Mouse (Mus musculus) large intestine, adult 2 months (tissue): ENCODE results near the gene Pdgfc. TPM values are rescaled to one million over a fixed set of nuclear protein-coding genes. Genes with fewer than 3 reads are reported as not detected.
A peak's percentile ranks its signal among the peaks of the same experiment; 100 is the strongest.
"Not testable (repeated sequence)": the region's sequence is repeated elsewhere in the genome, so short reads cannot be mapped to it uniquely, and the experiment has no call there.

Source experiments
- DNase-seq: peaks from one replicate; pipeline ENCODE4 v3.0.0-alpha.2; 2012; ENCODE audit warnings: low read depth, low spot score
- WGBS: fragments of 180-500 bp; shearing (Covaris S2); methylation state at CpG from one replicate; pipeline ENCODE4 v1.1.7; 2018; 5-methylcytosine and 5-hydroxymethylcytosine counted together
- polyA plus RNA-seq: library from polyadenylated mRNA; depleted of rRNA; stranded (reverse); fragments of >200 nt; gene quantifications from 2 replicates; pipeline ENCODE4 v1.2.3, GENCODE M21; 2012

Pdgfc gene
- polyA plus RNA-seq, 1 experiment: 3.9 TPM

DNA sequence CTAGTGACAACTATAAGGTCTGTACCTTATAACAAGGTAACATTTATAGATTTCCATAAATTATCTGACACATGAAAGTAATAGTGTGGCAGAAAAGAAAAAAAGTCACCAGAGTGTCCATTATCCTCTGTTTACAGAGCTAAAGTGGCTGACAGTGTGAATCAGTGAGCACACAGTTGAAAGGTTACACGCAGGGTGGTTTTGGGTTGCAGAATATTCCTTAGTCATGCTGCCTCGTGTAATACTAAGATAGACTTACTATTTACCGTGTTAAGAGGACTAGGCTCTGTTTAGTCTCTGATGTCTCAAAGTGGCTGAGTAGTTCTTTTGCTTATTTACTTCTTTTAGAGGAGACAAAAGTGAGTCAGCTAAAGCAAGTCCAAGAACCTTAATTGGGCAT lies 100.8 kb downstream of the Pdgfc start:
- DNase-seq: no peak
- WGBS: 45% methylated on average over 3 of the region's 3 CpGs

DNA sequence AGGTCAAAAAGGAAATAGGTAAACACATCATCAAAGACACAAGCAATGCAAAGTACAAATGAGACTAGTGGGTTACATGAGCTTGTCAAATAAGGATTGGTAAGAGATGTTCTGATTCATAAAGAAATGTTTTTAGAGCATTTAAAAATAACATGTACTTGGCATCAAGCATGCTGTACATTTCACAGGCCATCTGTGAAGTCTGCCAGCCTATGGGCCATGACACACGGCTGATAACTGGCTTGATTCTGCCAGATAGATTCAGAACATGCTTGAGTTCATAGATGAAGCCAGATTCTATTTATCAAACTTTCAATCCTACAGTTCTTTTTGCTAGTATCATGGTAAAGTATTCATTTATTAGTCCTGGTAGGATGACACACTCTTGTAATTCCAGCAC lies 101.8 kb downstream of the Pdgfc start:
- DNase-seq: not testable (repeated sequence)
- WGBS: 77% methylated on average over 1 of the region's 1 CpGs

DNA sequence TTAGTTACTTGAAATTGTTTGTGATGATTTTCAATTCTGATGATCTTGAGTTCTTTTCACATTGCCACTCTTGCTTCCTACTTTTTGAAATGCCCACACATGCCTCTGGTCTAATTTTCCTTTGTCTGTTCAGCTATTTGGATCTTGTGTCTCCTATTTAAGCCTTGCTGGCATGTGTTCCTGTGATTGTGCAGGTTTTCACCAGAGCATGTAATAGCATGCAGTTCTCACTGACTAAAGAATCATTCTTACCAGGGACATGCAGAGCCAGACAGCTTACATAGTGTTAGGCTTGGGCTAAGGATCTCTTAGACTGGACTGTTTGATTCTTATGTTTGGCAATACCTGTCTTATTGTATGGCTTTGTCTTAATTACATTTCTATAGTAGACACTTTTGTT lies 107.5 kb downstream of the Pdgfc start:
- DNase-seq: no peak

DNA sequence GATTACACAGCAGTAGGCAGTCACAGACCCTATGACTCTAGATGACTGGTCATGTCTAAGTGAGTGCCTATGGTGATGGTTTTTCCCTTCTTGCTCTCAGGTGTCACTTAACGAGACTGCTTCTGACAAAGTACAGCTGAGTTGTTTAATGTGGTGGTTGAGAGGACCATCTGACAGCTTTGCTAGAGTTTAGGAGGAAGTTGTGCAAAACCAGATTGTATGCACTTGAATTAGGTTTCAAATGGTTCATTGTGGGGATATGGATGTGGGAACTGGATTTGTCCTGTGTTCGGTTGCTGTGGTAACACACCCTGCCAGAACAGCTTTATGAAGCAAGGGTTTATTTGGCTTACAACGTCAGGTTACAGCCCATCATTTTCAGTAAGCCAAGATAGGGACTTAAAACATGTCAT lies 112.9 kb downstream of the Pdgfc start:
- WGBS: 36% methylated on average over 3 of the region's 3 CpGs
- DNase-seq: no peak

DNA sequence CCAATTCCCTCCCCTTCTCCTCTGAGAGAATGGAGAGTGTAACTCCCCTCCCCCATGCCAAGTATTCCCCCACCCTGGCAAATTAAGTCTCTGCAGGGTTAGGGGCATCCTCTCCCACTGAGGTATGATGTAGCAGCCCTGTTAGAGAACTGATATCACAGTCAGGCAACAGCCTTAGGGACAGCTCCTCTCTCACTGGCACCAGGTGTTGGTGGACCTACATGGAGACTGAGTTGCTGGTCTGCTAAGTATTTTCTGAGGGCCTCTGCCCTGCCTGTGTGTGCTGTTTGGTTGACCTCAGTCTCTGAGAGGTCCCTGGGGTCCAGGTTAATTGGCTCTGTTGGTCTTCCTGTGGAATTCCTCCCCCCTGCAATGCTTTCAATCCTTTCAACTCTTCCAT lies 114.0 kb downstream of the Pdgfc start:
- no peak for DNase-seq

DNA sequence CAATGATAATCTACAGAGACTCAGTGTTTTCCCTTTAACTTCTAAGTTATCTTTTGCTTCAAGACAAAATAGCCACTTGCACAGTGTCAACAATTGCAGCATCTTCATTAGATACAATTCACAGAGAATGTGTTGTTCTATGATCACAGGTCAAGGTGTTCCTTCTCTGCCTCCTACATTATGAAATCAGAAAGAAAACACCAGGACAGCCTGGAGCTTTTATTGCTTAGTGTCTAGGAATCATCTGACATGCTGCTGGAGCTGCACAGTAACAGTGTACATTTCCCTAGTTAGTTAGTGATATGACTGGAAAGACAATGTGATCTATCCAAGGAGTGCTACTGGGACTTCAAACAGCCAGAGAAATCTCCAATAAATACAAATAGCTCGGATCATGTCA lies 118.2 kb downstream of the Pdgfc start:
- WGBS: 49% methylated on average over 1 of the region's 1 CpGs
- DNase-seq: no peak

DNA sequence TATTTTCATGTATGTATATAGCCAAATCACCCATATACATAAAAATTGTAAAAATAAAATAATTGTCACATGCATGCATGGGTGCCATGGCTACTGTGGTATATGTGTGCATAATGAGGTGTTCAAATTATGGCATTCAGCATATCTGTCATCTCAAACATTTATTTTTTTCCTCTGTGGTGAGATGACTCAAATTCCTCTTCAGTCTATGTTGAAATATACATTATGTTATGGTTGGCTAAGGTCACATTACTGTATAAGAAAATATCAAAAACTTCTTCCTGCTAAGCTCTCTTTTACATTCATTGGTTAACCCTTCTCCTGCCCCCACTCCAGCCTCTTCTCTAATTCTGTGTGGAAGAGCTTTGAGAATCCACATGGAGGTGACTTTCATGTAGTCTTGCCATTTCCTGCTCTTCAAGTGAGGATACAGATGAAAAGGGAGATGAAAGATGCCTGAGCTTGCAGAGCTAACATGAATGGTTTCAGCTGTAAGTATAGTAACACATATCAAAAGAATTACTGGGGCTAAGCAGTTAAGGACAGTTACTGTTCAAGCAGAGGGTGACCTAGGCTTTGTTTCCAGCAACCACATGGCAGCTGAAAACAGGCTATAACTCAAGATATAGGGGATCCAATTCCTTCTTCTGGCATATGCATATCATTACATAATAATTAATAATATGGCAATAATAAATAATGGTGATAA lies 124.4 kb downstream of the Pdgfc start:
- DNase-seq: no peak

DNA sequence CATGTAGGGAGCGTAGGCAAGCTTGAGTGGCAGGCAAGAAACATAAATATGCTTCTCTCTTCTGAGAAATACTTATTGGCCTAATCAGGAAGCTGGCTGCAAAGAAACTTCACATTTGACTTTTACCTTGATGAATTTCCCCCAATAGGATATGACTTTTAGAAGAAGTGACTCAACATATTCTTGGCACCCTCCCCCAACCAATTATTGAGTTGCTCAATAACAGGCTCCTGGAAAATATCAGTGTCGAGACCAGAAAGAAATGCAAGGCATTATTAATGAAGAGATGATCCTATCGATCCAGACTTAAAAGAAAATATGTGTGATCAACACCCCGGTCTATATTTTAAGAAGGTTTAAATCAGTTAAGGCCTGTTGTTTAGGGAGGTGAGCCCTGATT lies 125.9 kb downstream of the Pdgfc start:
- 86% methylated on average over 4 of the region's 4 CpGs for WGBS
- no peak for DNase-seq

DNA sequence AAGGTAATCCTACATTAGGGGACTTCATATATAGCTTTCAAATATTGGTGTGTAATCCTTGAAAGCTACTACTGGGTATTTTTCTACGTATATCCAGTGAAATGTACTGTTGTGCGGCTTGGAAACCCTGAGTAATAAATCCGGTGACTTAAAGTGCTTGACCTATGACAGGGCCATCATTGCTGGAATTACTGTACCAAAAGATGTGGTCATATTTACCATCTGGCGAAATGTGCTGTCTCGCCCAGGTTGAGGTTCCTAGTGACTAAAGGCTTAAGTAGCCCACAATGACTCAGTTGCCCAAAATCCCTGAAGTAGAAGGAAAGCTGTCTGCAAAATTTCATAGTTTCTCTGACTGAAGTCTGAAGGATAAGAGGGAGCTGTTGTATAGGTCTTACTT lies 127.9 kb downstream of the Pdgfc start:
- 94% methylated on average over 5 of the region's 5 CpGs for WGBS
- no peak for DNase-seq

DNA sequence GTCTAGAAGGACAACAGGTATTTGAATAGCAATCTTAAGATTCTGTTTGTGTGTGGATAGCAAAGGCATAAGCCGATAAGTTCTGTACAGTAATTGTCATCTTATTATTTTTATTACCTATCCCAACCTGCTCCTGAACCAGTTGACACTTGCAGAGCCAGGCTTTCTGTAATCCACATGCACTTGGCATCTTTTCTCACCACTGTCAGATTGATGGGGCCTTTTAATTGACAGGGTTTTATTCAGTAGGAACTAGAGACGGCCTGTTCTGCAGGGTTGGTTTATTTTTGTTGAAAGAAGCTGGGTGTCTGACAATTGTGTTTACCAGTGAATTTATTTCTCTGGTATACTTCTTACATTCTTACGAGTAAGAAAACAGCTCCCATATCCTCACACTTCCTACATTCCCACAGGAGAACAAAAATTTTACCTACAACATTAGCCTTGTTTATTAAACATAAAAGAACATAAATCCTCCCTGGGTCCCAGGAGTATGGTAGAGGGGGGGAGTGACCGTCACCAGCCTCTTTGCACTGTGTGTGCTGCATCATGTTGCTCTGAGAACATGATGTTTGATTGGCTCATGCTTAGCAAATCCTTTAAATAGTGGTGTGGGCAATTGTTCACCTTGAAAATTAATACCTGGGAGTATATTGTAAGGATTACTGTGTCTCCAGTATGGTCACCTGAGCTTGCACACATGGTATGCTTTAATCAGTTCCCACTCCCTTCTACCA lies 134.0 kb downstream of the Pdgfc start:
- DNase-seq: no peak
- WGBS: 73% methylated on average over 4 of the region's 4 CpGs

DNA sequence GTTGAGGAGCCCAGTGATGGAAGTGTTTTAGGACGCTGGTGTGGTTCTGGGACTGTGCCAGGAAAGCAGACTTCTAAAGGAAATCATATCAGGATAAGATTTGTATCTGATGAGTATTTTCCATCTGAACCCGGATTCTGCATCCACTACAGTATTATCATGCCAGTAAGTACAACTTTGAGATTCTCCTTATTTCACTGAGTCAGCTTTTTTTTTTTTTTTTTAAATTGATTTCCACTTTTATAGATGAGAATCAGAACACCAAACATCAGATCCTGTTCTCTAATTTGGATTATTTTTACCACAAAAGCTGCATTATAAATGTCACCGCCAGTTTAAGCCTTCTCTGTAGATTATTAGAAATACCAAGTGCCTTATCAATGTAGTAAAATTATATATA lies 138.6 kb downstream of the Pdgfc start:
- WGBS: 85% methylated on average over 3 of the region's 3 CpGs
- DNase-seq: no peak

DNA sequence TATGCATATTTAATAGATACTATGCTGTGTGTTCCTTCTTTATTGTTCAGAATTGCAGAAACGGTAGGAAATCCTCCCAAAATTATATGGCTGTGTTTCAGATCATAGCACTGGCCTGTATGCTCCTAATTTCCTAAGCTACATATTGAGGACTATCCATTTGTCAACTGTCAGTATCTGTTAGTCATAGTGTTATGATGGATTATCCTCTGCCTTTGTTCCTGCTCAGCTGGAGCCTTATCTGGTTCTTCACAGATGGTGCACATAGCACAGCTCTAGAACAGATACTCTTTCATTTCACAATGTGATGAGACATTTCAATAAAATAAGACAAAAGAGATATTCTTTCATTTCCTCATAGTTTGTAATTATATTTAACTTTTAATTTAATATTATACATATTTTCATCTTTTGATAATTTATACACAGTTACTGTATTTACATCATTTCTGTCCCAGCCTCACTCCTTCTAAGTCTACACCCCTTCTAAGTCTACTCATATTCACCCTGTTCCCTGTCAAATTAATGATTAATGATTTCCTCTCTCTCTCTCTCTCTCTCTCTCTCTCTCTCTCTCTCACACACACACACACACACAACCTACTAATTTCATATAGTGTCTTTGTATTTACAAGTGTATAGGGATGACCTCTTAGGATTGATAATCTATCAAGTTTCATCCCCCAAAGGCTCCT lies 145.2 kb downstream of the Pdgfc start:
- DNase-seq: no peak
- WGBS: 85% methylated on average over 1 of the region's 1 CpGs

DNA sequence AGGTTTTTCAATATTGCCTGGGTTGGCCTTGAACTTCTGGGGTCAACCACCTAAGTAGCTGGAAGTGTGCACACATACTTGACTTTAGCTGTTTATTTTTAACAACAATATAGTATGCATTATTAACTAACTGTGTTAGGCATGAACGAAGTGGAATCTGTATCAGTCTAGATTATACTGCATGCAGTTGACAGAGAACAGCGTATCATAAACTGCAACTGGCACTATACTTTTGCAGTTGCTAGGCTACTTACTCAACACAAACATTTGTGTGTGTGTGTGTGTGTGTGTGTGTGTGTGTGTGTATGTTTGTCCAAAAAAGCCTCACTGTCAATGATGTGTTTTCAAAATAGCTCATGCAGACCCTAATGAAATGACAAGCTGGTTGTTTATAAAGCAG lies 160.7 kb downstream of the Pdgfc start:
- peak; percentile 14 for DNase-seq
- 15% methylated on average over 2 of the region's 2 CpGs for WGBS

DNA sequence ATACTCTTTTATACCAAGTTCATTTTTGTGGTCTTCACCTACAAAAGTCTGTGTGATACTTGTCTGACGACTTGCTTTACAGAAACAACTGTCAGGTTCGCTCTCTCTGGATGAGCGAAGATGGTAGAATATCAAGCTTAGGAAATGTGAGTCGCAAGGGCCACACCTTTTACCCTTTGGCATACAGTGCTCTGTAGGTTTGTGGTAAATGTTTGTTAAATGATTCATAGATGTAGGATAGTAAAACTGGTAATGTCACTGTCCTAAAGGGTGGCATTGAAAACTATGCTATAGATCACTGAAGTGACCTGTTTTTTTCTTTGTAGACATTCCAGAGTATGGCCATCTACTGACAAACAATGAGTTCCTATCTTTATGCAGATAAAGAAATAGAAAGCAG lies 161.4 kb downstream of the Pdgfc start:
- 33% methylated on average over 4 of the region's 4 CpGs for WGBS
- peak; percentile 35 for DNase-seq

DNA sequence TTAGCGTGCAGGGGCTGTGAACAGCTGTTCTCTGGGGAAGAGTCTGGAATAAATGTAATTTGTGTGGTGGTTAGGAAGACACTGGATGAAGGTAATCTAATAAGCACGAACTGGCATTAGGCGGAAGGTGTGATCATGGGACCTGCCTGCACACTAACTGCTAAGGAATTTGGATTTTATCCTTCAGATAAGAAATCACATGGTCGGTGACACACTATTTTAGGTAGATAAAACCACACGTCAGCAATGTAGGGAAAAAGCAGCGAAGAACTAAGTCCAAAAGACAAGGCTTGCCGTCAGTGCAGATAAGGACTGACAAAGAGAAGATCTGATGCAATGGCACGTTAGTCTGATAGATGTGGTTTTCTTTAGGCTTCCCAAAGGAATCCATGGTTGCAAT lies 164.4 kb downstream of the Pdgfc start:
- WGBS: 82% methylated on average over 8 of the region's 8 CpGs

DNA sequence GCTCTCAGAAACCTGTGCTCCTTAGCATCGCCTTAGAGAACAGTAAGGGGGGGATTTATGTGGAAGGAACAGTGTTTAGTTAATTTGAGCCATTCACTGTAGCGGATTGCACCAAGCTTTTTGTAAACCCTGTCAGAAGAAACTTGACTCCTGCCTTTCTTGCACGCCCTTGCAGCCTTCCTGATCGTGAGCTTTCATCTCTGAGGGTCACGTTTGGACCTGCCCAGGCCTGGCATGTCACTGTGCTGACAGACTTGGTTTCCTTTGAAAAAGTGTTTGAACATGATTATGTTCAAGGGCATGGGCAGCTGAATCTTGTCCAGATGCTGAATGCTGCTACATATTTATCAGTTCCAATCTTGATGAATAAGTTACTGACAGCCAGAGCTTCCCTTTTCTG lies 169.0 kb downstream of the Pdgfc start:
- WGBS: 69% methylated on average over 5 of the region's 5 CpGs
- no peak for DNase-seq

More for the DNA sequence above, 164.4 kb downstream of the Pdgfc start:
- no peak for DNase-seq

DNA sequence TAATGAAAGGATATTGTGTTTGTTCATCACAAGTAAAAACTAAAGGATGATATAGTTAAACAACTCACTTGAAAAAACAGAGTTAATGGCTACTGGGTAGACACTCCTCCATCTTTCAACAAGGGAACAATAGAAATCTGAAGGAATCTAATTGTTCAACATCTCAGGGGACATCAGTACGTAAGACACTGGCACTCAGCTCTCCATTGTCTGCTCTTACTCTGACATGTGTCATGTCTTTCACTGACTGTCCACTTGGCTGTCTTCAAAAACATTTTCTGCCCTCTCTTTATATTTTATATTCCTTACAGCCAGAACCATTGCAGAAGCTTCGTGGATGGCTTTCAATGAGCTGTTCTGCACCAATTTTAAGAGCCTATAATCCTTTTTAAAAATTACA lies 172.0 kb downstream of the Pdgfc start:
- 83% methylated on average over 2 of the region's 2 CpGs for WGBS
- no peak for DNase-seq

DNA sequence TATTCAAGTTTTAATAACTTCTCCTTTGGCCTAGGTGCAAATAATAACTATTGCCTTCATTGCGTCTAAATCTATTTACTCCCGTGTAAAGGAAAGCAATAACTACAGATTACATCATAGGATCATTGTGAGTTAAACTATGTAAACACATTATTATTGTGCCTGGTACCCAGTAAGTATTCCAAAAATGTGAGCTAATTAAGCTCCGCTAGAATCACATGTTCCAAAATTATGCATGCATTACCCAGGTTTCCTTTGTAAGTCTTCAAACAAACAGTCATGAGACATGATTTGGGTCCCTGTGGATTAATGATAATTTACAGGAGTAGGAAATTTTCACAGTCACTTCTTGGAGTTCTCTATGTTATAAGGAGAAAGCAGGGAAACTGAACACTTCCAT lies 174.9 kb downstream of the Pdgfc start:
- WGBS: 61% methylated on average over 3 of the region's 3 CpGs
- no peak for DNase-seq

DNA sequence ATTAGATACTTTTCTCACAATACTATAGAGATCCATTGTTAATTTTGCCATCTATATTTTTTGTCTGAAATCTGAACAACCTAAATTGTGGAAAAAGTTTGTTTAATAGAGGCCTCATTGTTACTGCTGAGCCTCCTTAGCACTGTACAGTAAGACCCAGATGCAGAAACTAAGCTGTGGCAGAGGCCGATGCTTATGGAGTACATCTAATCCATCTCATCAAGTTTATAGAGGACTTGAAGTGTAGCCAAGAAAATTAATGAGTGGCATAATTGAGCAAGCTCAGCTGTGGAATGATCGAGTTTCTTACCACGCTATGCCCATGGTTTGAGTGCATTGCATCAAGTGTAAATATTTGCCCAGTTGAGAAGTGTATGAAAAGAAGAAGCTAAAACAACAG lies 175.4 kb downstream of the Pdgfc start:
- 45% methylated on average over 3 of the region's 3 CpGs for WGBS
- DNase-seq: no peak

DNA sequence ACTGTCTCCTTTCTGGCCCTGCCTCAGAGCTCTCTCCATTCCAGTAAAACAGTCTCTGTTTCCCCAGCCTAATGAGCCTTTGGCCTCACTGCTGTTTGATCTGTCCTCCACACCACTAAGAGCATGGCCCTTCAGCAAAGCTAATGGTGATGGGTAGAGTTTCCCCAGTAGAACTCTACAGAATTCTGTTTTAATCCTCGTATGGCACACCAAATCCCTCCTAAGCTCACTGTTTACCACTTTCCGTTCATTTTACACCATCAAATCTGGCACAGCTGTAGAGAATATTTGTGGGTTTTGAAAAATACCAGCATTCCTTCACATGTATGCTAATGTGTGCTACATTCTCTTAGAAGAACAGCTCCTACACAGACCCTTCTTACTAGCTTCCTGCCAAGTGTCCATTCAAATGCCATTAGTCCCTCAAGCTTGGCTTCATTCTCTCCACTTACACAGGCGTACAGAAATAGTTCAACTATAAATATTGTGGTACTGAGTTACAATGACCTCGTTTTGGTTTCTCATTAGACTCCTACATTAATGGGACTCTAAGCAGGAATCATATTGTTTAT lies 179.4 kb downstream of the Pdgfc start:
- 62% methylated on average over 4 of the region's 4 CpGs for WGBS
- no peak for DNase-seq

DNA sequence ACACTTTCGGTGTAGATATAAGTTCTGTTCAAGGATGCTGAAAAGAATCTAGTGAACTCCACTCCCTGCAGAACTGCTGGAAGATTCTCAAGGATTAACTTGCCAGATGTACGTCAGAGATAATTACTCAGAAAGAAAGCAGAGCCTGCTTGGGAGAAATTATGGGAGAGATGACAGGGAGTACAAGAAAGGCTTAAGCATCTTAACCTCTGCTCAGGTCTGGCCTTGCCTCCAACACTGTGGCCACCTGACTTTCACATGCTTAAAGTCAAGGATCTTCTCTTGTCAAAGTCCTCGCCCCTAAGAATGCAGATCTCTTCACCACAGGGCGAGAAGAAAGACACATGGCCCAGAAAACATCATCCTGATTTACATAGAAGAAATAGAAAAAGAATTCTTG lies 185.5 kb downstream of the Pdgfc start:
- DNase-seq: no peak
- 74% methylated on average over 4 of the region's 4 CpGs for WGBS
